Mouse (Mus musculus): ENCODE results near the gene Olfr1291-ps1. TPM values are rescaled to one million over a fixed set of nuclear protein-coding genes. Genes with fewer than 3 reads are reported as not detected.

Gene Olfr1291-ps1
- polyA plus RNA-seq (2011; ENCODE audit: insufficient read length, low read depth, missing spikeins), result not detected in 2 replicates

DNA sequence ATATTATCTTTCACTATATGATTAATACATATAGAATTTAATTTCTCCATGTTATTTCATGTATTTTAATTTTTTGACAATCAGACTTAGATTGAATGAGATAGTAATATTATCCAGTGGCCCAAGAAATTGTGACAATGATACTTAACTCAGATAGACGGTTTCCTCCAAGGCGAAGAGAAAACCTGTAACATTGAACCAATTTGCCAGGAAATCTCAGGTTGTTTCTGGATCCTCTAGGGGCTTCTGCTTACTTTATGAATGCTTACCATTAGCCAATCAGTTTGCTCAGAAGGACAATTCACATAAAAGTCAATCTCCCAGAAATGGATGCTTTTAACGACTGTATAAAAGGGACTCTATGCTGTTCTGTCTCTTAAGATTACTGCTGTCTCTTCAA lies at the start of gene Olfr1291-ps1:
Olfr1291-ps1 (plus strand) TSS at position 301 of the 400 bp plus-strand sequence.
- TF ChIP-seq POLR2A (IDR thresholded peaks at IDR 0.05; ENCODE audit: low read depth, low read length), result no peak
- no peak for TF ChIP-seq CTCF (IDR thresholded peaks at IDR 0.05; ENCODE audit: borderline replicate concordance, insufficient read depth, low read length)
- Histone ChIP-seq H3K4me3 (ENCODE audit: insufficient read depth, low read length) (no peak within 1 kb of the TSS), H3K27ac (ENCODE audit: insufficient read depth, low read length) (no peak within 1 kb of the TSS)

DNA sequence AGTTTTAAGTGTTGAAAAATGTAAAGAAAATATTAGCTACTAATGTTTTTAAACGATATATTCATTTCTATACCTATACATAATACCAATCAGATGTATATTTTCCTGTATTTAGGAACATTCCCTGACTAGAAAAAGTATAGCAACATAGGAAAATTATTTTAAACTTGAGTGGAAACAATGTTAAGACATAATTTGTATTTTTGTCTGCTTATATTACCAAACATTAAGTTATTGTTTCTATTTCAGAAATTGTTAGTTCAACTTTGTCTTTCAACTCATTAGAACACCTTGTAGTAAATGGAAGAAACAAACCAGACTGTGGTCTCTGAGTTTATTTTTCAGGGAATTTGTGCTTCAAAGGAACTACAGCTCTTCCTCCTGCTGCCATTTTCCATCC lies 48.1 kb upstream of the Olfr1291-ps1 start, which contains the start of gene Olfr1287:
Olfr1287 (plus strand) TSS at position 301 of the 400 bp plus-strand sequence.
- TF ChIP-seq POLR2A (IDR thresholded peaks at IDR 0.05; ENCODE audit: low read depth, low read length), result no peak
- TF ChIP-seq CTCF (IDR thresholded peaks at IDR 0.05; ENCODE audit: borderline replicate concordance, insufficient read depth, low read length), result no peak
- Histone ChIP-seq H3K4me1 (ENCODE audit: control insufficient read depth, insufficient read depth, low read length) (no peaks in the 10 kb centered on the region), H3K4me3 (ENCODE audit: insufficient read depth, low read length) (no peak within 1 kb of the TSS), H3K27ac (ENCODE audit: insufficient read depth, low read length) (no peak within 1 kb of the TSS)

More for the DNA sequence above, at the start of gene Olfr1291-ps1:
- no peaks in the 10 kb centered on the region for H3K4me1 ChIP-seq (ENCODE audit: control insufficient read depth, insufficient read depth, low read length)

DNA sequence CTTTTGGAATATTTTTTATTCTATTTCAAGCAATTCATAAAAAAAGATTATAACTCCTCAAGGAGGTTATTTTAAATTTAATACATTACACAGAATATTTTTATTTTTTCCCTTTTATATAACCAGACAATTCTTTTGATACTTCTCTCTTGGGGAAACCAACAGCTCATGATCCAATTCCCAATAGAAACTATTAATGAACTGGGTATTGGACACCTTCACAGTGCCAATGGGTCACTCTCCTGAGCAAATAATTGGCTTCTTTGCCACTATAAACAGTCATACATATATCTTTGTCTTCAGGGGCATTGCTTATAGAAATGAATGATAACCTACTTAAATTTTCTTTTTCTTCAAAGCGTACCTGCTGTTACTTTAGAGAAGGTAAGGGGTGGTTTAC lies 23.2 kb upstream of the Olfr1291-ps1 start, which contains the start of gene Olfr1288:
Olfr1288 (plus strand) TSS at position 301 of the 400 bp plus-strand sequence.
- Histone ChIP-seq H3K27ac (ENCODE audit: insufficient read depth, low read length) (no peak within 1 kb of the TSS), H3K4me3 (ENCODE audit: insufficient read depth, low read length) (no peak within 1 kb of the TSS), H3K4me1 (ENCODE audit: control insufficient read depth, insufficient read depth, low read length) (no peaks in the 10 kb centered on the region)
- TF ChIP-seq CTCF (IDR thresholded peaks at IDR 0.05; ENCODE audit: borderline replicate concordance, insufficient read depth, low read length), result no peak
- no peak for TF ChIP-seq POLR2A (IDR thresholded peaks at IDR 0.05; ENCODE audit: low read depth, low read length)

DNA sequence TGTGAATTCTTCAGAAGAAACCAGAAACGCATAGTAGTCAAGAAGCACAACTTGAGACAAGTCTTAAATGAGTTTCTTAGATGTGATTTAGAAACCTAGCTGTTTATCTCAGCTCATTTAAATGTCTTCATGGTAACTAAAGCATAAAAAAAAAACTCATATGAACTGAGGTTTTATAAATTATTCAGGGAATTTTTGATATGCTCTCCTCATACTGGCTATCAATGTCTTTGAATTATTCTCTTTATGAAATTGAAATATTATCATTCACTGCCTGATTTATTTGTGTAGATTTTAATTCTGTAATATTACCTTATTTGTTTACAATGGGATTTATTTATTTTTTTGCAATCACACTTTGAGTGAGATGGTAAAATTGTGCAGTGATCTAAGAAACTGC lies 16.5 kb upstream of the Olfr1291-ps1 start, which contains the start of gene Olfr1289:
Olfr1289 (plus strand) TSS at position 301 of the 400 bp plus-strand sequence.
- no peak within 1 kb of the TSS for H3K27ac ChIP-seq (ENCODE audit: insufficient read depth, low read length)
- H3K4me1 ChIP-seq (ENCODE audit: control insufficient read depth, insufficient read depth, low read length), result no peaks in the 10 kb centered on the region
- TF ChIP-seq POLR2A (IDR thresholded peaks at IDR 0.05; ENCODE audit: low read depth, low read length) (no peak), CTCF (IDR thresholded peaks at IDR 0.05; ENCODE audit: borderline replicate concordance, insufficient read depth, low read length) (no peak)
- no peak within 1 kb of the TSS for H3K4me3 ChIP-seq (ENCODE audit: insufficient read depth, low read length)

DNA sequence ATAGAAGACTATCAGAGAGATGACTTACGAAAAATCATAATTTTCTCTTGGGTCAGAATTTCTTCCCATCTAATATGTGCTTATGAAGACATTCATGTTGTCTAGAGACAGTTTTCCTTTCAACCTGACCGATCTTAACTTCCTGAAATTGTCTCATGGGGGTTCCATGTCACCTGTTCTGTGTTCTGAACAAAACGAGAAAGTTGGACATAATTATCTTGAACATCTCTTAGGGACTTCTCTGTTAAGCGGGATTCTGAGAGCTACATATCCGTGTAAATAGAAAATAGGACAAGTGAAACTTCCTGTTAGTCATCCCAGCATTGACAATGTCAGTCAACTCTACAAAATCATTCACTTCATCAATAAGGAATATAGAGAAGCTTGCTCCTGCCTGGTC lies 3.3 kb upstream of the Olfr1291-ps1 start, which contains the start of gene Olfr1290:
Olfr1290 (minus strand) TSS at position 101 of the 400 bp plus-strand sequence.
- TF ChIP-seq CTCF (IDR thresholded peaks at IDR 0.05; ENCODE audit: borderline replicate concordance, insufficient read depth, low read length), result no peak
- no peak for TF ChIP-seq POLR2A (IDR thresholded peaks at IDR 0.05; ENCODE audit: low read depth, low read length)
- Histone ChIP-seq H3K27ac (ENCODE audit: insufficient read depth, low read length) (no peak within 1 kb of the TSS), H3K4me1 (ENCODE audit: control insufficient read depth, insufficient read depth, low read length) (no peaks in the 10 kb centered on the region)

DNA sequence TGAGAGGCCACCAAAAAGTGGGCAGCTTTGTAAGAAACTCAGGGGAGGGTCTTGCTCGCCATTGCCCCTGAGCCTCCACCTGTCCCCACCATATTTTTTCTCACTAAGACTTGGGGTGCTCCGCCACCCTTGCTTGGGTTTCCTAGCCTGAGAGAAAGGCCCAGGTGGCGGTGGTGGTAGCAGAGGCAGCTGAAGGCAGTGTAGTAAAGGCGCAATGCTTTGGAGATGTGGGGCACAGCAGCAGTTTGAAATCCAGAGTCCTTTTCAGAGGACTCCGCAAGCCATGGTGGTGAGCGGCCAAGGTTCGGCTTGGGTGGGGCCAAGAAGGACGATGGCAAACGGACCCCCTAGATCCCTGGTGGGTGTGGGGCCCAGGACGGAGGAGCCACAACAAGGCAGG lies 20.5 kb downstream of the Olfr1291-ps1 start:
- TF ChIP-seq CTCF (IDR thresholded peaks at IDR 0.05; ENCODE audit: borderline replicate concordance, insufficient read depth, low read length) (no peak), POLR2A (IDR thresholded peaks at IDR 0.05; ENCODE audit: low read depth, low read length) (no peak)
- no peak overlapping the region for H3K4me3 ChIP-seq (ENCODE audit: insufficient read depth, low read length)
- no peak overlapping the region for H3K27ac ChIP-seq (ENCODE audit: insufficient read depth, low read length)
- no peaks in the 10 kb centered on the region for H3K4me1 ChIP-seq (ENCODE audit: control insufficient read depth, insufficient read depth, low read length)

More for the DNA sequence above, 3.3 kb upstream of the Olfr1291-ps1 start, which contains the start of gene Olfr1290:
- no peak within 1 kb of the TSS for H3K4me3 ChIP-seq (ENCODE audit: insufficient read depth, low read length)

DNA sequence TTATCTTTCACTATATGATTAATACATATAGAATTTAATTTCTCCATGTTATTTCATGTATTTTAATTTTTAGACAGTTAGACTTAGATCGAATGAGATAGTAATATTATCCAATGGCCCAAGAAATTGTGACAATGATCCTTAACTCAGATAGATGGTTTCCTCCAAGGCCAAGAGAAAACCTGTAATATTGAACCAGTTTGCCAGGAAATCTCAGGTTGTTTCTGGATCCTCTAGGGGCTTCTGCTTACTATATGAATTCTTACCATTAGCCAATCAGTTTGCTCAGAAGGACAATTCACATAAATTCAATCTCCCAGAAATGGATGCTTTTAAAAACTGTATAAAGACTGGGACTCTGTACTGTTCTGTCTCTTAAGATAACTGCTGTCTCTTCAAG lies 27.9 kb downstream of the Olfr1291-ps1 start, which contains the start of gene Olfr1293-ps:
Olfr1293-ps (plus strand) TSS at position 301 of the 400 bp plus-strand sequence.
- TF ChIP-seq POLR2A (IDR thresholded peaks at IDR 0.05; ENCODE audit: low read depth, low read length) (no peak), CTCF (IDR thresholded peaks at IDR 0.05; ENCODE audit: borderline replicate concordance, insufficient read depth, low read length) (no peak)
- Histone ChIP-seq H3K4me1 (ENCODE audit: control insufficient read depth, insufficient read depth, low read length) (no peaks in the 10 kb centered on the region), H3K27ac (ENCODE audit: insufficient read depth, low read length) (no peak within 1 kb of the TSS), H3K4me3 (ENCODE audit: insufficient read depth, low read length) (no peak within 1 kb of the TSS)

DNA sequence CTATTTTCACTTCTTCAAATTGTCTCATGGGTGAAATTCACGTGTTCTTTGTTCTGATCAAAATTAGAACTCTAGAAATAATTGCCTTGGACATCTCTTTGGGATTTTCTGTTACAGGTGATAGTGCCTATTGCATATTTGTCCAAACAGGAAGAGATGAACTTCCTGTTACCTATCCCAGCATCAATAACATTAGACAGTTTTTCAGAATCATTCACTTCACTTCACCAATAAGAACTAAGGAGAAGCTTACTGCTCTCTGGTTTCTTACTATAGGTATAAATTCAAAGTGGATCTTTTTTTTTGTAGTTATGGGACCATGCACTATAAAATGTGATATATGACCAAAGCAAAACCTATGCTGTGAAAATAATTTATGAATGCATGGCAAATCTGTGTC lies 43.2 kb downstream of the Olfr1291-ps1 start, which contains the start of gene Olfr1294:
Olfr1294 (minus strand) TSS at position 101 of the 400 bp plus-strand sequence.
- no peak within 1 kb of the TSS for H3K4me3 ChIP-seq (ENCODE audit: insufficient read depth, low read length)
- H3K27ac ChIP-seq (ENCODE audit: insufficient read depth, low read length), result no peak within 1 kb of the TSS
- H3K4me1 ChIP-seq (ENCODE audit: control insufficient read depth, insufficient read depth, low read length), result no peaks in the 10 kb centered on the region
- TF ChIP-seq CTCF (IDR thresholded peaks at IDR 0.05; ENCODE audit: borderline replicate concordance, insufficient read depth, low read length) (no peak), POLR2A (IDR thresholded peaks at IDR 0.05; ENCODE audit: low read depth, low read length) (no peak)

Other genes starting within 250 kb of the Olfr1291-ps1 start
- not detected in 2 replicates for gene Olfr1276, start 242.7 kb upstream of the Olfr1291-ps1 start, polyA plus RNA-seq (2011; ENCODE audit: insufficient read length, low read depth, missing spikeins)
- gene Olfr1277, start 223.1 kb upstream of the Olfr1291-ps1 start, polyA plus RNA-seq (2011; ENCODE audit: insufficient read length, low read depth, missing spikeins), result not detected in 2 replicates
- gene Olfr1278, start 207.0 kb upstream of the Olfr1291-ps1 start, polyA plus RNA-seq (2011; ENCODE audit: insufficient read length, low read depth, missing spikeins), result not detected in 2 replicates
- not detected in 2 replicates for gene Olfr1279, start 196.5 kb upstream of the Olfr1291-ps1 start, polyA plus RNA-seq (2011; ENCODE audit: insufficient read length, low read depth, missing spikeins)
- not detected in 2 replicates for gene Olfr1280, start 183.2 kb upstream of the Olfr1291-ps1 start, polyA plus RNA-seq (2011; ENCODE audit: insufficient read length, low read depth, missing spikeins)
- gene Olfr1281, start 170.7 kb upstream of the Olfr1291-ps1 start, polyA plus RNA-seq (2011; ENCODE audit: insufficient read length, low read depth, missing spikeins), result not detected in 2 replicates
- not detected in 2 replicates for gene Olfr1282, start 161.1 kb upstream of the Olfr1291-ps1 start, polyA plus RNA-seq (2011; ENCODE audit: insufficient read length, low read depth, missing spikeins)
- gene Olfr1283, start 130.4 kb upstream of the Olfr1291-ps1 start, polyA plus RNA-seq (2011; ENCODE audit: insufficient read length, low read depth, missing spikeins), result not detected in 2 replicates
- not detected in 2 replicates for gene Olfr1284, start 121.7 kb upstream of the Olfr1291-ps1 start, polyA plus RNA-seq (2011; ENCODE audit: insufficient read length, low read depth, missing spikeins)
- not detected in 2 replicates for gene Olfr1286, start 74.1 kb upstream of the Olfr1291-ps1 start, polyA plus RNA-seq (2011; ENCODE audit: insufficient read length, low read depth, missing spikeins)
- gene Olfr1287, start 48.0 kb upstream of the Olfr1291-ps1 start, polyA plus RNA-seq (2011; ENCODE audit: insufficient read length, low read depth, missing spikeins), result not detected in 2 replicates
- gene Olfr1288, start 23.1 kb upstream of the Olfr1291-ps1 start, polyA plus RNA-seq (2011; ENCODE audit: insufficient read length, low read depth, missing spikeins), result not detected in 2 replicates
- not detected in 2 replicates for gene Olfr1289, start 16.4 kb upstream of the Olfr1291-ps1 start, polyA plus RNA-seq (2011; ENCODE audit: insufficient read length, low read depth, missing spikeins)
- not detected in 2 replicates for gene Olfr1290, start 3.4 kb upstream of the Olfr1291-ps1 start, polyA plus RNA-seq (2011; ENCODE audit: insufficient read length, low read depth, missing spikeins)
- gene Olfr1293-ps, start 28.0 kb downstream of the Olfr1291-ps1 start, polyA plus RNA-seq (2011; ENCODE audit: insufficient read length, low read depth, missing spikeins), result not detected in 2 replicates
- not detected in 2 replicates for gene Olfr1294, start 43.1 kb downstream of the Olfr1291-ps1 start, polyA plus RNA-seq (2011; ENCODE audit: insufficient read length, low read depth, missing spikeins)
- not detected in 2 replicates for gene Olfr1295, start 72.5 kb downstream of the Olfr1291-ps1 start, polyA plus RNA-seq (2011; ENCODE audit: insufficient read length, low read depth, missing spikeins)
- gene Olfr1297, start 129.3 kb downstream of the Olfr1291-ps1 start, polyA plus RNA-seq (2011; ENCODE audit: insufficient read length, low read depth, missing spikeins), result not detected in 2 replicates
- gene Olfr1298, start 152.0 kb downstream of the Olfr1291-ps1 start, polyA plus RNA-seq (2011; ENCODE audit: insufficient read length, low read depth, missing spikeins), result not detected in 2 replicates
- not detected in 2 replicates for gene Olfr1299, start 164.2 kb downstream of the Olfr1291-ps1 start, polyA plus RNA-seq (2011; ENCODE audit: insufficient read length, low read depth, missing spikeins)

Measured in embryonic fibroblast, embryonic 13.5 days (primary cell).